Mouse (Mus musculus): Measurements from ENCODE around the gene Rorb.

The Rorb gene

DNA sequence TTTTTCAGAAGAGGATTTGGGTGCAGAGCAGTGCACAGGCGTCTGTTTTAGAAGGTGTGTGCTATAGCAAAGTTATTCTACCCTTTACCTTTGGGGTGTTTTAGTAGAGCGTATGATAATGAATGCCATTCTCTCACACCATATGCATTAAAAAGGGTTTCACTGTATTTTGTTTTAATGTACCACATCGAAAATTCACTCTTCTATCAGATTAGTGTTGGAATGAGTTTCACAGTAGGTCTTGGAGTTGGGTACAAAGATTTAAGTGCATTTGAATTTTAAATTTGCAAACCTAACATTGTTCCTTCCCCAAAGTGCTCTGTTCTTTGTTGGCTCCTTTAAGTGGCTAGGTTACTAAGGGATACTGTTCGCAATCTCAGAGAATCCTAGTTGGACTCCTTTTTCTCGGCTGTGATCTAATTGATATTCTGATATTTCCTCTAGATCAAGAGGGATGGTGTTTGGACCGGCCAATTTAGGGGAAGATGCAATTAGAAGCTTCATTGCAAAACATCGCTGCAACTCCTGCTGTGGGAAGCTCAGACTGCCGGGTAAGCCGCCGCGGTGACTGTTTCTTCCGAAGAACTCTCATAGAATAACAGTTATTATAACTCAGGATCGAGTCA is 222.4 kb downstream of the Rorb start:
- no peak for DNase-seq (ENCODE audit: low spot score in 2 of 2)

DNA sequence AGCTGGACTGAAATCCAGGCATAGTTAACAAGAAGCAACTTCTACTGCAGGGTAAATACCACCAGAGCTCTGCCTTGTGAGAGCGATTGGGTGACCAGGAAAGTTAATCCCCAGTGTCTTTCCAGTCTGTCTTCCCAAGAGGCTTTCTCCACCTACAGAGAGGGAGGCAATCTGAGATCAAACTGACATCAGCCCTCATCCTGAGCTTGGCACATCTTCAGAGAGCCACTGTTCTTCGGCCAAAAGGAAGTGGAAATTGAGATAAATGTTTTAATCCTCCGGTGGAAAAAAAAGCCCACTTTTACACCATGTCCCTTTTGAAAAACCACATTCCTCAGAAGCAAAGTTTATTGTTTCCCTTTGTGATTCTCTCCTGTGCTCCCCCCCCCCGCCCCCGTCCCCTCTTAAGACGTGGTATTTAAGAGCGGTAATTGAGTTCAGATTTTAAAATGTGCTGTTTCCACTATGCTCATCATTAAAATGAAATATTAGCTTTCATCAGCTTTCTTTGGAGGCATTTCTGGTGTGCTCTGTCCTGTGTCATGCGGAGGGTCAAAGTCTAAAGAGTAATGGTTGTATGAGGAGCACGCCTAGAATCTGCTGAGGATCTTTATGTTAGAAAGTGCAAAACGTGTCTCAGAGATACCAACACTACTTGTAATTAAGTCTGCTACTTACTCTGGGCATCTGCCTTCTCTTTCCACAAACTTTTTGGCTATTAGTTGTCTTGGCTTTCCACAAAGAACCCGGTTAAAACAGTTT is 223.2 kb downstream of the Rorb start:
- DNase-seq (ENCODE audit: low spot score in 2 of 2), result no peak

GRCm38 (mm10) chr19:18881162-18881561 is 229.8 kb downstream of the Rorb start:
- no peak for DNase-seq (ENCODE audit: low spot score in 2 of 2)

Measured in heart, adult 9 months (tissue).